ENCODE assay signal across 8 mouse cellular contexts in genomic region chr19:8897865-8898495, GRCm38 (mm10). TPM values are rescaled to one million over a fixed set of nuclear protein-coding genes. Genes with fewer than 3 reads are reported as not detected.
DNase-seq lines count a peak whose midpoint lies in the region; ATAC-seq and TF ChIP-seq lines count a peak whose summit lies in the region.

Gene Ganab, plus strand, starts transcription at chr19:8898071.

- in situ Hi-C loops in ES-E14 (cut with MboI; ENCODE audit: low sequenced_read_pairs in 2 of 2, unreplicated experiment in 2 of 2), result no loop called here

- H3K4me2 ChIP-seq in forebrain, embryonic 16.5 days (ENCODE audit: low read length), result peak within 1 kb of the TSS; percentile 97
- peak within 1 kb of the TSS; percentile 75 for H3K4me2 ChIP-seq in lung, embryonic 14.5 days

- under 1% methylated on average over 53 of the region's 53 CpGs for WGBS in forebrain, embryonic 16.5 days
- under 1% methylated on average over 53 of the region's 53 CpGs for WGBS in lung, embryonic 14.5 days
- under 1% methylated on average over 53 of the region's 53 CpGs for WGBS in olfactory bulb, adult 2 months
- under 1% methylated on average over 53 of the region's 53 CpGs for WGBS in thymus, adult 2 months

- TF ChIP-seq CTCF in layer of hippocampus, adult 2 months (conservative IDR thresholded peaks at IDR 0.05), result peak; percentile 48
- no peak for TF ChIP-seq CTCF in lung, embryonic 14.5 days (IDR thresholded peaks at IDR 0.05; ENCODE audit: low read depth)
- peak; percentile 40; the same call in 1 of the 2 replicates for TF ChIP-seq CTCF in olfactory bulb, adult 2 months (IDR thresholded peaks at IDR 0.05; ENCODE audit: insufficient read depth, low read depth, low read length)
- TF ChIP-seq CTCF in thymus, adult 2 months (IDR thresholded peaks at IDR 0.05; ENCODE audit: borderline replicate concordance, control insufficient read depth, extremely low read depth, insufficient read depth, low read length, poor library complexity), result 0 out of 2 replicates have a peak, but pooled peaks have one; percentile 31

- TF ChIP-seq POLR2A in olfactory bulb, adult 2 months (IDR thresholded peaks at IDR 0.05; ENCODE audit: insufficient read depth, low read depth, low read length), result peak; percentile 74
- TF ChIP-seq POLR2A in thymus, adult 2 months (IDR thresholded peaks at IDR 0.05; ENCODE audit: control insufficient read depth, extremely low read depth, insufficient read depth, low read length, poor library complexity), result no peak; the same call in none of the 2 replicates

- peaks cover 21% of the 10 kb centered on the region for H3K36me3 ChIP-seq in ES-E14 (ENCODE audit: control insufficient read depth, insufficient read depth, low read length, poor library complexity, severe bottlenecking)
- H3K36me3 ChIP-seq in forebrain, embryonic 16.5 days (ENCODE audit: control insufficient read depth, insufficient read depth), result peaks cover 6% of the 10 kb centered on the region
- H3K36me3 ChIP-seq in lung, embryonic 14.5 days (ENCODE audit: insufficient read depth), result peaks cover 48% of the 10 kb centered on the region
- H3K36me3 ChIP-seq in thymus, adult 2 months (ENCODE audit: control insufficient read depth, insufficient read depth, low read length), result peaks cover 8% of the 10 kb centered on the region

- intact Hi-C loops in heart, postnatal 36 days (cut with DNase I), result loop anchor here (2.0 kb wide), 1 partner anchor 23 kb away; the partner anchor contains the start of gene B3gat3

- H3K9ac ChIP-seq in ES-E14 (ENCODE audit: insufficient read depth, low read depth, low read length, poor library complexity, severe bottlenecking), result peak within 1 kb of the TSS; percentile 91
- H3K9ac ChIP-seq in forebrain, embryonic 16.5 days (replicated peaks; ENCODE audit: low read depth, low read length), result peak within 1 kb of the TSS; percentile 96
- peak within 1 kb of the TSS; percentile 96 for H3K9ac ChIP-seq in lung, embryonic 14.5 days

- no peaks in the 10 kb centered on the region for H3K27me3 ChIP-seq in forebrain, embryonic 16.5 days (replicated peaks; ENCODE audit: control insufficient read depth, insufficient read depth, low read length)
- H3K27me3 ChIP-seq in lung, embryonic 14.5 days (ENCODE audit: insufficient read depth, low read length), result no peaks in the 10 kb centered on the region
- H3K27me3 ChIP-seq in thymus, adult 2 months (ENCODE audit: control insufficient read depth, insufficient read depth, low read length), result no peaks in the 10 kb centered on the region

- peak; percentile 95 for DNase-seq in ES-E14 (ENCODE audit: low read depth, low spot score)
- peak; percentile 95 for DNase-seq in cerebellum, adult 11-12 months
- peak; percentile 92 to 93 for DNase-seq in heart, postnatal 36 days
- DNase-seq in layer of hippocampus, adult 2 months (ENCODE audit: low spot score in 2 of 2), result peak; percentile 96 to 97
- DNase-seq in lung, embryonic 14.5 days, result peak; percentile 99
- peak; percentile 94 for DNase-seq in thymus, adult 2 months

- H3K4me1 ChIP-seq in ES-E14 (ENCODE audit: control insufficient read depth in 2 of 2, insufficient read depth in 2 of 2, low read length in 2 of 2, poor library complexity in 1 of 2), result peaks cover 2 to 4% of the 10 kb centered on the region in 2 experiments; a peak in 1 of 4 replicates
- H3K4me1 ChIP-seq in forebrain, embryonic 16.5 days (replicated peaks; ENCODE audit: control insufficient read depth, insufficient read depth, low read length), result peaks cover 31% of the 10 kb centered on the region
- peaks cover 16% of the 10 kb centered on the region; the same call in 1 of the 2 replicates for H3K4me1 ChIP-seq in lung, embryonic 14.5 days (ENCODE audit: insufficient read depth)
- peaks cover 9% of the 10 kb centered on the region for H3K4me1 ChIP-seq in olfactory bulb, adult 2 months (ENCODE audit: control insufficient read depth, insufficient read depth, low read length)
- H3K4me1 ChIP-seq in thymus, adult 2 months (replicated peaks; ENCODE audit: control insufficient read depth, insufficient read depth, low read length), result peaks cover 13% of the 10 kb centered on the region

- ATAC-seq in forebrain, embryonic 16.5 days, result peak; percentile 98
- peak; percentile 99 for ATAC-seq in lung, embryonic 14.5 days (ENCODE audit: insufficient read depth)

- H3K4me3 ChIP-seq in ES-E14 (ENCODE audit: insufficient read depth in 1 of 2, low read depth in 1 of 2, low read length in 2 of 2, poor library complexity in 1 of 2, severe bottlenecking in 1 of 2), result peak within 1 kb of the TSS; percentile 96 to 100
- peak within 1 kb of the TSS; percentile 98 for H3K4me3 ChIP-seq in forebrain, embryonic 16.5 days (replicated peaks; ENCODE audit: low read length)
- H3K4me3 ChIP-seq in layer of hippocampus, adult 2 months, result peak within 1 kb of the TSS; percentile 97
- H3K4me3 ChIP-seq in lung, embryonic 14.5 days (ENCODE audit: low read depth, low read length), result peak within 1 kb of the TSS; percentile 89
- H3K4me3 ChIP-seq in olfactory bulb, adult 2 months (ENCODE audit: insufficient read depth, low read depth, low read length), result peak within 1 kb of the TSS; percentile 83
- H3K4me3 ChIP-seq in thymus, adult 2 months (ENCODE audit: control insufficient read depth, insufficient read depth, low read length), result peak within 1 kb of the TSS; percentile 81

- peak within 1 kb of the TSS; percentile 91 for H3K27ac ChIP-seq in ES-E14 (ENCODE audit: insufficient read depth, low read depth, low read length, poor library complexity, severe bottlenecking)
- H3K27ac ChIP-seq in forebrain, embryonic 16.5 days (ENCODE audit: low read length), result peak within 1 kb of the TSS; percentile 85
- peak within 1 kb of the TSS; percentile 97 for H3K27ac ChIP-seq in layer of hippocampus, adult 2 months
- peak within 1 kb of the TSS; percentile 86 for H3K27ac ChIP-seq in lung, embryonic 14.5 days (ENCODE audit: low read depth)
- H3K27ac ChIP-seq in olfactory bulb, adult 2 months (ENCODE audit: insufficient read depth, low read depth, low read length), result peak within 1 kb of the TSS; percentile 77
- H3K27ac ChIP-seq in thymus, adult 2 months (ENCODE audit: control insufficient read depth, insufficient read depth, low read length), result peak within 1 kb of the TSS; percentile 75

- no peaks in the 10 kb centered on the region for H3K9me3 ChIP-seq in ES-E14 (ENCODE audit: control insufficient read depth, insufficient read depth, low read depth, low read length)
- H3K9me3 ChIP-seq in forebrain, embryonic 16.5 days (ENCODE audit: control insufficient read depth, low read length), result no peaks in the 10 kb centered on the region
- no peaks in the 10 kb centered on the region for H3K9me3 ChIP-seq in lung, embryonic 14.5 days (ENCODE audit: low read depth, low read length)

TF ChIP-seq in ES-E14, 5 proteins besides CTCF, POLR2A, EP300 and RAD21:
- TF ChIP-seq CHD2 (IDR thresholded peaks at IDR 0.05; ENCODE audit: low read depth, low read length) (no peak), HCFC1 (IDR thresholded peaks at IDR 0.05; ENCODE audit: borderline replicate concordance, insufficient read depth, low read length) (peak; percentile 54; the same call in 1 of the 2 replicates)
TF ChIP-seq in ES-E14: peak in this region for 1.

RNA-seq across cellular contexts. Expression of gene Ganab, which starts in this region (rescaled TPM):
- total RNA-seq in ES-E14 (2012; rRNA removed), result 321 and 436 TPM in 2 replicates
- 91.7 and 95.1 TPM in 2 replicates for polyA plus RNA-seq in forebrain, embryonic 16.5 days (2015; fragmentation: Nextera tagmentation; extraction: Ambion mirVana)
- total RNA-seq in heart, postnatal 36 days (2021), result 10 to 100 TPM; 48.5 to 52.2 TPM
- total RNA-seq in layer of hippocampus, adult 2 months (2021), result 100 to 1,000 TPM; 114 to 118 TPM
- 112 and 121 TPM in 2 replicates for polyA plus RNA-seq in lung, embryonic 14.5 days (2014; fragmentation: Nextera tagmentation; extraction: Ambion mirVana)
- not detected in 2 replicates for polyA plus RNA-seq in olfactory bulb, adult 2 months (2012; ENCODE audit: insufficient read depth, insufficient read length, low replicate concordance, missing spikeins)
- 203 and 219 TPM in 2 replicates for polyA plus RNA-seq in thymus, adult 2 months (2012; rRNA removed)

Comparison
In these comparisons a context has a peak if more than half of its experiments do, and no peak if none do; other contexts are left out.
1. Peak in every context shown above with its lines: DNase-seq, ATAC-seq, H3K4me3 ChIP-seq and H3K27ac ChIP-seq.